Mouse (Mus musculus): ENCODE data around the gene Kank1. TPM values are rescaled to one million over a fixed set of nuclear protein-coding genes. Genes with fewer than 3 reads are reported as not detected.
A peak's percentile ranks its signal among the peaks of the same experiment; 100 is the strongest.

The Kank1 gene
- total and polyA plus RNA-seq, 2 experiments from 2014 or later: 27.0 to 41.2 TPM

DNA sequence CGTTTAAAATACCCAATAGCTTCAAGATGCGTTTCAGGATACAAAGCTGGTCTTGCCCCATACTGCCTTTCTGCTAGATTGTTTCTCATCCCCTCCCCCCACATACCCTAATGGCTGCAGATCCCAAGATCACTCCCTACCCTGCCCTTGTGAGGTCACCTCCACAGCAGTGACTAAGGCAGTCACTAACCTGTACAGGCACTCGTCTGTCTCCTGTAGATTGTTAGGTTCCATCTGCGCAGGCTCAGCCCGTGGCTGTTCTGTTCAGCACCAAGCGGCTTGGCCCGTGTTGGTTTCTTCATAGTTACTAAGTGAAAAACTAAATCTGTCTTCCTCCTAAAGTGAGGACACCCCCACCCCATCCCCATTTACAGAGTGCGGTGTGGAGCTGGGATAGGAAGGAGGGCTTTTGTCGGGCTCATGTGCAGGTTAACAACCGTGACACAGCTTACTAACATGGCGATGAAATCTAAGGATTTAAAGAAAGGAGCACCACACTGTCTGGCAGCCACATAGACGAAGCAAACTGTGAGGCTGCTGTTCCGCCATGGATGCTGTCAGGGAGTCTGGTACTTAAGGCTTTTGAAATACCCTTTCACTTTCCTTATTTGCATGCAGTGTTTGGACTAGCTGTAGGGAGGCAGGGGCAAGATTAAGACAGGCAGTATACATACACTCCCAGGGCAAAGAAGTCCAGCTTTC, 163.6 kb downstream of the Kank1 start:
- Histone ChIP-seq H3K27me3 (ENCODE audit: control insufficient read depth, insufficient read depth, low read length) (no peaks in the 10 kb centered on the region), H3K9ac (replicated peaks; ENCODE audit: low read depth, low read length) (no peak overlapping the region), H3K4me2 (ENCODE audit: low read depth, low read length) (peak overlapping the region; percentile 32; the same call in 1 of the 2 replicates), H3K27ac (ENCODE audit: low read depth) (peak overlapping the region; percentile 80), H3K9me3 (replicated peaks; ENCODE audit: control insufficient read depth, low read length) (no peaks in the 10 kb centered on the region), H3K36me3 (replicated peaks; ENCODE audit: control insufficient read depth, insufficient read depth, low read length) (no peaks in the 10 kb centered on the region), H3K4me1 (ENCODE audit: control insufficient read depth, insufficient read depth) (peaks cover 21% of the 10 kb centered on the region), H3K4me3 (ENCODE audit: low read depth, low read length) (no peak overlapping the region)
- ATAC-seq (ENCODE audit: insufficient read depth, low read depth) (peak; percentile 64), DNase-seq (ENCODE audit: low spot score) (no peak)
- TF ChIP-seq EP300 (IDR thresholded peaks at IDR 0.05; ENCODE audit: low read depth) (no peak), CTCF (IDR thresholded peaks at IDR 0.05; ENCODE audit: low read depth) (no peak)
- 41% methylated on average over 13 of the region's 13 CpGs for WGBS

GRCm38 (mm10) chr19:25401521-25401920, 164.7 kb downstream of the Kank1 start:
- H3K4me3 ChIP-seq (ENCODE audit: low read depth, low read length): no peak overlapping the region
- ATAC-seq (ENCODE audit: insufficient read depth, low read depth): no peak
- TF ChIP-seq CTCF (IDR thresholded peaks at IDR 0.05; ENCODE audit: low read depth): no peak
- TF ChIP-seq EP300 (IDR thresholded peaks at IDR 0.05; ENCODE audit: low read depth): no peak
- WGBS: 79% methylated on average over 8 of the region's 8 CpGs
- H3K9ac ChIP-seq (replicated peaks; ENCODE audit: low read depth, low read length): no peak overlapping the region
- no peak overlapping the region for H3K27ac ChIP-seq (ENCODE audit: low read depth)
- H3K4me2 ChIP-seq (ENCODE audit: low read depth, low read length): no peak overlapping the region
- DNase-seq (ENCODE audit: low spot score): no peak
- H3K36me3 ChIP-seq (replicated peaks; ENCODE audit: control insufficient read depth, insufficient read depth, low read length): no peaks in the 10 kb centered on the region
- H3K9me3 ChIP-seq (replicated peaks; ENCODE audit: control insufficient read depth, low read length): no peaks in the 10 kb centered on the region
- peaks cover 25% of the 10 kb centered on the region for H3K4me1 ChIP-seq (ENCODE audit: control insufficient read depth, insufficient read depth)
- no peaks in the 10 kb centered on the region for H3K27me3 ChIP-seq (ENCODE audit: control insufficient read depth, insufficient read depth, low read length)

DNA sequence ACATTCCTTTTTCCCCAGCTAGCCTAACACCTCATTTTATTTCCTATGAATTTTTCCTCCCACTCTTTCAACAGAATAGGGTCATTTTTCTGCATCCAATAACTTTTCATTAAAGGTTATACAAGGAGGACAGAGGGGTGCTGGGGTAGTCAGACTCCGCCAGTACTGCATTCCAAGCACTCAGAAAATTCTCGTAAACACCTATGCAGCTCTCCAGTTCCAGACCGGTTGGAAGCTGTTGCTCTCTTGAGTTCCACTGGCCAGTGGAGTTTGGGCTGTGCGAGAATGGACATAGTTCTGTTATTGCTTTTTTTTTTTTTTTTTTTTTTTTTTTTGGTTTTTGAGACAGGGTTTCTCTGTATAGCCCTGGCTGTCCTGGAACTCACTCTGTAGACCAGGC, 167.4 kb downstream of the Kank1 start:
- Histone ChIP-seq H3K27me3 (ENCODE audit: control insufficient read depth, insufficient read depth, low read length) (no peaks in the 10 kb centered on the region), H3K9me3 (replicated peaks; ENCODE audit: control insufficient read depth, low read length) (no peaks in the 10 kb centered on the region), H3K4me1 (ENCODE audit: control insufficient read depth, insufficient read depth) (peaks cover 27% of the 10 kb centered on the region), H3K4me3 (ENCODE audit: low read depth, low read length) (no peak overlapping the region), H3K4me2 (ENCODE audit: low read depth, low read length) (no peak overlapping the region), H3K9ac (replicated peaks; ENCODE audit: low read depth, low read length) (no peak overlapping the region), H3K27ac (ENCODE audit: low read depth) (no peak overlapping the region), H3K36me3 (replicated peaks; ENCODE audit: control insufficient read depth, insufficient read depth, low read length) (peaks cover 3% of the 10 kb centered on the region)
- ATAC-seq (ENCODE audit: insufficient read depth, low read depth) (no peak), DNase-seq (ENCODE audit: low spot score) (no peak)
- TF ChIP-seq CTCF (IDR thresholded peaks at IDR 0.05; ENCODE audit: low read depth): no peak
- TF ChIP-seq EP300 (IDR thresholded peaks at IDR 0.05; ENCODE audit: low read depth): no peak
- WGBS: 67% methylated on average over 4 of the region's 4 CpGs

GRCm38 (mm10) chr19:25405987-25406386, 169.2 kb downstream of the Kank1 start:
- no peak for ATAC-seq (ENCODE audit: insufficient read depth, low read depth)
- TF ChIP-seq CTCF (IDR thresholded peaks at IDR 0.05; ENCODE audit: low read depth): no peak
- TF ChIP-seq EP300 (IDR thresholded peaks at IDR 0.05; ENCODE audit: low read depth): no peak
- H3K4me1 ChIP-seq (ENCODE audit: control insufficient read depth, insufficient read depth): peaks cover 11% of the 10 kb centered on the region; the same call in 1 of the 2 replicates
- WGBS: 33% methylated on average over 6 of the region's 6 CpGs
- peak overlapping the region; percentile 55 for H3K4me3 ChIP-seq (ENCODE audit: low read depth, low read length)
- no peak for DNase-seq (ENCODE audit: low spot score)
- peak overlapping the region; percentile 75; the same call in 1 of the 2 replicates for H3K9ac ChIP-seq (replicated peaks; ENCODE audit: low read depth, low read length)
- H3K27me3 ChIP-seq (ENCODE audit: control insufficient read depth, insufficient read depth, low read length): no peaks in the 10 kb centered on the region
- H3K4me2 ChIP-seq (ENCODE audit: low read depth, low read length): peak overlapping the region; percentile 80
- no peaks in the 10 kb centered on the region for H3K9me3 ChIP-seq (replicated peaks; ENCODE audit: control insufficient read depth, low read length)
- peaks cover 22% of the 10 kb centered on the region for H3K36me3 ChIP-seq (replicated peaks; ENCODE audit: control insufficient read depth, insufficient read depth, low read length)
- H3K27ac ChIP-seq (ENCODE audit: low read depth): peak overlapping the region; percentile 91

DNA sequence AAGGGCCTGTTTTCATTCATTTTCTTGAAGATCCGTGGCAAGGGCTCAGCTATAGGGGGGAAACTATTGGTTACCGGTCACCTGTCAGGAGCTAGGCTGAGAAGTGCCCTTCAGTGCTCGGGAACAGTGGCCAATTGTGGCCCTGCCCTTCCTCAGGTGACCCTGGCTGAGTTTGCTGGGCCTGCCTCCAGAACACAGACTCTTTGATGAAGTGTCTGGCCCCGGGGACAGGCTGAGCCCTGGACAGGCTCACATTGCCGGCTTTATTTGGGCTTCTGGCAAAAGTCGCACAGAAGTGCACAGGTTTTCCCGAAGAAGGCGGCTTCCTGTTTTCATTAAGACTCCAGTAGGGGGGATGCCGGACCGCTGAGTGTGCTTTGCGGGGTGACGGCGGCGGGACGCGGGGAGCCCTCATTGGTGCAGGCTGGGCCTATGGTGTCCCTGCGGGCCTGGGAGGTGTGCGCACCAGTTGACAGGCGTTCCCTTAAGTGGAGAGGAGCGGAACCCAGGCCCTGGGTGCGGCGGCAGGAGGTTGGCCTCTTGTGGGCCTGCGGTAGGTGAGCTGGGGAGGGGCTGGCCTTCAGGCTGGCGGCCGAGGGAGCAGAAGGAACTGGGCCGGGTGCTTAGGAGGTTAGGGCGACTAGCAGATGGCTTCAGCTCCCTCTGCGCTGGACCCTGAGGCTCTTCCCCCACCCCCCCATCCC, 169.9 kb downstream of the Kank1 start:
- Histone ChIP-seq H3K27ac (ENCODE audit: low read depth) (peak overlapping the region; percentile 91), H3K4me2 (ENCODE audit: low read depth, low read length) (peak overlapping the region; percentile 80), H3K27me3 (ENCODE audit: control insufficient read depth, insufficient read depth, low read length) (no peaks in the 10 kb centered on the region), H3K4me3 (ENCODE audit: low read depth, low read length) (peak overlapping the region; percentile 55), H3K9ac (replicated peaks; ENCODE audit: low read depth, low read length) (peak overlapping the region; percentile 75), H3K4me1 (ENCODE audit: control insufficient read depth, insufficient read depth) (peaks cover 15% of the 10 kb centered on the region; the same call in 1 of the 2 replicates), H3K36me3 (replicated peaks; ENCODE audit: control insufficient read depth, insufficient read depth, low read length) (peaks cover 28% of the 10 kb centered on the region), H3K9me3 (replicated peaks; ENCODE audit: control insufficient read depth, low read length) (no peaks in the 10 kb centered on the region)
- peak; percentile 88 for DNase-seq (ENCODE audit: low spot score)
- ATAC-seq (ENCODE audit: insufficient read depth, low read depth): peak; percentile 94
- TF ChIP-seq CTCF (IDR thresholded peaks at IDR 0.05; ENCODE audit: low read depth) (no peak), EP300 (IDR thresholded peaks at IDR 0.05; ENCODE audit: low read depth) (peak; percentile 37; the same call in 1 of the 2 replicates)
- WGBS: 1% methylated on average over 28 of the region's 28 CpGs

Data from heart, postnatal 0 days (tissue).